In the genomic region with DNA sequence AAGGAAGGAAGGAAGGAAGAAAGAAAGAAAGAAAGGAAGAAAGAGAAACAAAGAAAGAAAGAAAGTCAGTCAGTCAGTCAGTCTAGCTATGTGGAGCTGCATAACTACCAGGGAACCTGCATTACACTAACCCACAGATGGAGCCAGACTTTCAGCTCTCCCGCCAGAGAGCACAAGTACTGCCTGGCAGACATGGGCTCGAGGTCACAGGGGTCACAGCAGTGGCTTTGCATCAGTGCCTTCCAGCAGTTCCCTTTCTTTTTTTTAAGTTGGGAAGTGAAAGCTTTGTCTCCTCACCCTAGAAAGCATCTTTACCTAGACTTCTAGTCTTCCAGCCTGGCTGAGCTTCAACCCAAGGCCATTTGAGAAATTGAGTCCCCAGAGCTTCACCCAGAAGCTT, we compare ENCODE assay signal across 14 mouse cellular contexts. TPM values are rescaled to one million over a fixed set of nuclear protein-coding genes. Genes with fewer than 3 reads are reported as not detected.
DNase-seq lines count a peak whose midpoint lies in the region; ATAC-seq and TF ChIP-seq lines count a peak whose summit lies in the region.
"Had no signal": no experiment of that assay in that cellular context is flagged by ENCODE, and none has a peak within 500 bp of the region (broad histone marks: within the 10 kb centered on the region; RNA-seq: fewer than 3 reads in every experiment).

No protein-coding gene starts in this region.

- H3K9me3 ChIP-seq in midbrain, embryonic 10.5 days (replicated peaks): no peaks in the 10 kb centered on the region
- H3K9me3 ChIP-seq in midbrain, embryonic 13.5 days: no peaks in the 10 kb centered on the region
- H3K9me3 ChIP-seq in kidney, embryonic 14.5 days (ENCODE audit: control insufficient read depth, low read length): no peaks in the 10 kb centered on the region
- H3K9me3 ChIP-seq: intestine, embryonic 15.5 days; liver, embryonic 13.5 days had no signal

- no peak for TF ChIP-seq POLR2A in thymus, adult 2 months (IDR thresholded peaks at IDR 0.05; ENCODE audit: control insufficient read depth, extremely low read depth, insufficient read depth, low read length, poor library complexity)

- WGBS in midbrain, embryonic 10.5 days: 24% methylated on average over 2 of the region's 2 CpGs
- WGBS in midbrain, embryonic 13.5 days: 31% methylated on average over 2 of the region's 2 CpGs
- WGBS in kidney, embryonic 14.5 days: 31% methylated on average over 2 of the region's 2 CpGs
- 74% methylated on average over 2 of the region's 2 CpGs for WGBS in thymus, adult 2 months

- H3K4me3 ChIP-seq in midbrain, embryonic 10.5 days: no peak overlapping the region
- H3K4me3 ChIP-seq in midbrain, embryonic 13.5 days (replicated peaks): no peak overlapping the region
- H3K4me3 ChIP-seq in kidney, embryonic 14.5 days (ENCODE audit: low read length): no peak overlapping the region
- no peak overlapping the region for H3K4me3 ChIP-seq in thymus, adult 2 months (ENCODE audit: control insufficient read depth, insufficient read depth, low read length)
- H3K4me3 ChIP-seq: intestine, embryonic 15.5 days; liver, embryonic 13.5 days had no signal

- H3K4me1 ChIP-seq in midbrain, embryonic 10.5 days: peaks cover 24% of the 10 kb centered on the region
- H3K4me1 ChIP-seq in midbrain, embryonic 13.5 days (replicated peaks): peaks cover 8% of the 10 kb centered on the region
- peaks cover 6% of the 10 kb centered on the region; the same call in 1 of the 2 replicates for H3K4me1 ChIP-seq in kidney, embryonic 14.5 days (ENCODE audit: control insufficient read depth, insufficient read depth, low read length)
- H3K4me1 ChIP-seq in thymus, adult 2 months (replicated peaks; ENCODE audit: control insufficient read depth, insufficient read depth, low read length): no peaks in the 10 kb centered on the region
- H3K4me1 ChIP-seq: intestine, embryonic 15.5 days had no signal

- DNase-seq in heart, adult 11 months: peak; percentile 92
- no peak for DNase-seq in heart, adult 9 months (ENCODE audit: low spot score in 2 of 2)
- no peak for DNase-seq in midbrain, embryonic 10.5 days (ENCODE audit: low spot score)
- DNase-seq in retina, postnatal 1 day: peak; percentile 34
- no peak for DNase-seq in thymus, adult 2 months
- DNase-seq: heart, postnatal 4 days; liver, embryonic 13.5 days; lung, postnatal 36 days; right cerebral cortex, postnatal 4 days; thymus, postnatal 36 days had no signal

- H3K27ac ChIP-seq in midbrain, embryonic 10.5 days (replicated peaks): peak overlapping the region; percentile 69
- no peak overlapping the region for H3K27ac ChIP-seq in midbrain, embryonic 13.5 days
- H3K27ac ChIP-seq in kidney, embryonic 14.5 days (ENCODE audit: low read depth, low read length): peak overlapping the region; percentile 55; the same call in 1 of the 2 replicates
- H3K27ac ChIP-seq in thymus, adult 2 months (ENCODE audit: control insufficient read depth, insufficient read depth, low read length): no peak overlapping the region
- H3K27ac ChIP-seq: intestine, embryonic 15.5 days; liver, embryonic 13.5 days had no signal

- no peak overlapping the region for H3K4me2 ChIP-seq in midbrain, embryonic 13.5 days (replicated peaks)
- H3K4me2 ChIP-seq in kidney, embryonic 14.5 days (replicated peaks; ENCODE audit: low read depth, low read length): no peak overlapping the region
- H3K4me2 ChIP-seq: intestine, embryonic 15.5 days; liver, embryonic 13.5 days had no signal

- no peaks in the 10 kb centered on the region for H3K27me3 ChIP-seq in midbrain, embryonic 10.5 days (ENCODE audit: low read depth, poor library complexity, severe bottlenecking)
- H3K27me3 ChIP-seq in midbrain, embryonic 13.5 days: no peaks in the 10 kb centered on the region
- no peaks in the 10 kb centered on the region for H3K27me3 ChIP-seq in kidney, embryonic 14.5 days (ENCODE audit: control insufficient read depth, insufficient read depth, low read length)
- no peaks in the 10 kb centered on the region for H3K27me3 ChIP-seq in thymus, adult 2 months (ENCODE audit: control insufficient read depth, insufficient read depth, low read length)
- H3K27me3 ChIP-seq: intestine, embryonic 15.5 days; liver, embryonic 13.5 days had no signal

- peaks cover 7% of the 10 kb centered on the region for H3K36me3 ChIP-seq in midbrain, embryonic 10.5 days
- H3K36me3 ChIP-seq in midbrain, embryonic 13.5 days: peaks cover 4% of the 10 kb centered on the region
- H3K36me3 ChIP-seq in kidney, embryonic 14.5 days (ENCODE audit: control insufficient read depth, insufficient read depth, low read length): no peaks in the 10 kb centered on the region
- H3K36me3 ChIP-seq in thymus, adult 2 months (ENCODE audit: control insufficient read depth, insufficient read depth, low read length): no peaks in the 10 kb centered on the region
- H3K36me3 ChIP-seq: intestine, embryonic 15.5 days had no signal

- TF ChIP-seq CTCF in thymus, adult 2 months (IDR thresholded peaks at IDR 0.05; ENCODE audit: borderline replicate concordance, control insufficient read depth, extremely low read depth, insufficient read depth, low read length, poor library complexity): no peak

- no peak for ATAC-seq in midbrain, embryonic 13.5 days
- no peak for ATAC-seq in kidney, embryonic 14.5 days (ENCODE audit: low FRiP score, low TSS enrichment)
- no peak for ATAC-seq in cerebellum, adult (ENCODE audit: insufficient number of reproducible peaks, low FRiP score, low TSS enrichment)
- ATAC-seq: intestine, embryonic 15.5 days had no signal

- H3K9ac ChIP-seq in midbrain, embryonic 13.5 days (replicated peaks): no peak overlapping the region
- no peak overlapping the region for H3K9ac ChIP-seq in kidney, embryonic 14.5 days (ENCODE audit: low read depth, low read length)
- H3K9ac ChIP-seq: intestine, embryonic 15.5 days; liver, embryonic 13.5 days had no signal

RNA-seq across cellular contexts. Expression of gene Wfikkn1, which starts 14.8 kb away (rescaled TPM):
- 6.1 and 19.7 TPM in 2 replicates for polyA plus RNA-seq in midbrain, embryonic 10.5 days (2016; fragmentation: Nextera tagmentation; extraction: Ambion mirVana)
- polyA plus RNA-seq in midbrain, embryonic 13.5 days (2015; fragmentation: Nextera tagmentation; extraction: Ambion mirVana): 0.61 and 0.70 TPM in 2 replicates
- polyA plus RNA-seq in kidney, embryonic 14.5 days (2014; fragmentation: Nextera tagmentation; extraction: Ambion mirVana): 0.99 and 1.2 TPM in 2 replicates
- 2.9 and 3.7 TPM in 2 replicates for polyA plus RNA-seq in thymus, adult 2 months (2012; rRNA removed)

RNA-seq across cellular contexts. Expression of gene Mettl26, which starts 20.5 kb away (rescaled TPM):
- 74.3 and 80.4 TPM in 2 replicates for polyA plus RNA-seq in midbrain, embryonic 10.5 days (2016; fragmentation: Nextera tagmentation; extraction: Ambion mirVana)
- 69.7 and 75.4 TPM in 2 replicates for polyA plus RNA-seq in midbrain, embryonic 13.5 days (2015; fragmentation: Nextera tagmentation; extraction: Ambion mirVana)
- polyA plus RNA-seq in kidney, embryonic 14.5 days (2014; fragmentation: Nextera tagmentation; extraction: Ambion mirVana): 83.9 and 85.3 TPM in 2 replicates
- 77.3 and 82.3 TPM in 2 replicates for polyA plus RNA-seq in thymus, adult 2 months (2012; rRNA removed)

RNA-seq across cellular contexts. Expression of gene Rab40c, which starts 24.1 kb away (rescaled TPM):
- polyA plus RNA-seq in midbrain, embryonic 10.5 days (2016; fragmentation: Nextera tagmentation; extraction: Ambion mirVana): 29.8 and 33.6 TPM in 2 replicates
- 44.3 and 47.1 TPM in 2 replicates for polyA plus RNA-seq in midbrain, embryonic 13.5 days (2015; fragmentation: Nextera tagmentation; extraction: Ambion mirVana)
- 17.2 and 20.4 TPM in 2 replicates for polyA plus RNA-seq in kidney, embryonic 14.5 days (2014; fragmentation: Nextera tagmentation; extraction: Ambion mirVana)
- 43.5 and 57.6 TPM in 2 replicates for polyA plus RNA-seq in thymus, adult 2 months (2012; rRNA removed)

RNA-seq across cellular contexts. Expression of gene Mcrip2, which starts 26.9 kb away (rescaled TPM):
- polyA plus RNA-seq in midbrain, embryonic 10.5 days (2016; fragmentation: Nextera tagmentation; extraction: Ambion mirVana): 9.9 and 17.1 TPM in 2 replicates
- 8.0 and 10.4 TPM in 2 replicates for polyA plus RNA-seq in midbrain, embryonic 13.5 days (2015; fragmentation: Nextera tagmentation; extraction: Ambion mirVana)
- polyA plus RNA-seq in kidney, embryonic 14.5 days (2014; fragmentation: Nextera tagmentation; extraction: Ambion mirVana): 40.0 and 41.4 TPM in 2 replicates
- 52.1 and 54.6 TPM in 2 replicates for polyA plus RNA-seq in thymus, adult 2 months (2012; rRNA removed)

RNA-seq across cellular contexts. Expression of gene Wdr90, which starts 34.1 kb away (rescaled TPM):
- polyA plus RNA-seq in midbrain, embryonic 10.5 days (2016; fragmentation: Nextera tagmentation; extraction: Ambion mirVana): 53.4 and 53.9 TPM in 2 replicates
- polyA plus RNA-seq in midbrain, embryonic 13.5 days (2015; fragmentation: Nextera tagmentation; extraction: Ambion mirVana): 20.1 and 22.4 TPM in 2 replicates
- polyA plus RNA-seq in kidney, embryonic 14.5 days (2014; fragmentation: Nextera tagmentation; extraction: Ambion mirVana): 21.4 and 27.5 TPM in 2 replicates
- 107 and 133 TPM in 2 replicates for polyA plus RNA-seq in thymus, adult 2 months (2012; rRNA removed)

Comparison
In these comparisons a context has a peak if more than half of its experiments do, and no peak if none do; other contexts are left out.
1. DNase-seq: peak in heart, adult 11 months (single experiment) and retina, postnatal 1 day (single experiment); none in heart, adult 9 months (0 of 2), midbrain, embryonic 10.5 days (single experiment) and thymus, adult 2 months (single experiment).
2. H3K27ac ChIP-seq: peak in midbrain, embryonic 10.5 days (single experiment) and kidney, embryonic 14.5 days (single experiment); none in midbrain, embryonic 13.5 days (single experiment) and thymus, adult 2 months (single experiment).